Mouse (Mus musculus) hindlimb bud, embryonic 11.5 days (tissue): ENCODE data around the gene Dcaf8.
A peak's percentile ranks its signal among the peaks of the same experiment; 100 is the strongest.
"Not testable (repeated sequence)": the region's sequence is repeated elsewhere in the genome, so short reads cannot be mapped to it uniquely, and the experiment has no call there.

Experiments
- DNase-seq: peaks from one replicate; pipeline ENCODE4 v3.0.0-alpha.2; 2012; ENCODE audit warnings: low read depth, low spot score; ENCODE audit errors: extremely low spot score

Dcaf8 gene

DNA sequence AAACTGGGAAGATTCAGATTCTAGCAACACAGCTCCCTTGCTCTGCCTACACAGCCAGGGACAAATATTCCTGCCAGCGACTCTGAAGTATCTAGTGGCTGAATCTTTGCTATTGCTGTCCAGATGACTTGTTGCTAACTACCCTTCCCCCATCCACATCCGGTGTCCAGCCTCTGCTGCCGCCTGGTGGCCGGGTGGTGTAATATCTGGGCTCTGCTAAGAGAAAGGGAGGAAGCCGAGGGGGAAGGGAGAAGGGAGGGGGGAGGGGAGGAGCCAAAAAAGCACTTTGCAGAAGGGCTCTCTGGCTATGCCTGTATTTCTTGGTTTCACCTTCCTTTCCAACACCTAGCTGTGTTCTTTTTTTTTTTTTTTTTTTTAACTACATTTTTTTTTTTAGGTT, 69.3 kb downstream of the Dcaf8 start:
- DNase-seq: peak; percentile 77

DNA sequence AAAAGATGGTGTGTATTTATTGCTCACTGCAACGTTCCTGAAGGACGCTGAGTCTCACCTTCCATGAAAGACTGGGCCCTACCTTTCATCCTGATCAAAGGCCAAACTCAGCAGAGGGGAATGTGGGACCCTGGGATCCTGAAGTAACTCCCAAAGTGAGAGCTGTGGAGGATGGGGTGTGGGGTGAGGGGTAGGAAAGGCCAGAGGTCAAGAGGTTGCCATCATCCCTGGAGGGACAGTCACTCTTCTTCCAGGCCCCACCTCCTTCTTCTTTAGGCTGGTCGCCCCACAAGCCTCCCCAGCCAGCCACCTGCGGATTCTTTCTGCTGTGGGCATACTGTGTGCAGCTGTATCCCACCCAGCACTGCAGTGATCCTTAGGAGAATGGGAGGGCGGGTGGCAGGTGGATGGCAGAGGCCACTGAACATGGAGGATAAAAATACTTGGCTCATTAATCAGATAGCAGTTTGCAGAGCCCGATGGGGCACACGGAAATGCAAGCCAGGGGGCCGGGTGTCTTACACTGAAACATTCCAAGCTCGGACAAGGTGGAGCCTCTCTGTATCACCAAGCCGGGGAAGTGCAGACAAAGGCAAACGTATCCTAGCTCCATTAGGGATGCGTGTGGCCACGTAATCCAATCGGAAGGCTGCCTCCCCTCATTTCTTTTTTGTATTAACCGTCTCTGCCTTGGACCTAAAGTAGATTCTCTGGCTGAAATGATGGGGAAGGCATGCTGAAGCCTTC, 70.5 kb downstream of the Dcaf8 start:
- DNase-seq: no peak

DNA sequence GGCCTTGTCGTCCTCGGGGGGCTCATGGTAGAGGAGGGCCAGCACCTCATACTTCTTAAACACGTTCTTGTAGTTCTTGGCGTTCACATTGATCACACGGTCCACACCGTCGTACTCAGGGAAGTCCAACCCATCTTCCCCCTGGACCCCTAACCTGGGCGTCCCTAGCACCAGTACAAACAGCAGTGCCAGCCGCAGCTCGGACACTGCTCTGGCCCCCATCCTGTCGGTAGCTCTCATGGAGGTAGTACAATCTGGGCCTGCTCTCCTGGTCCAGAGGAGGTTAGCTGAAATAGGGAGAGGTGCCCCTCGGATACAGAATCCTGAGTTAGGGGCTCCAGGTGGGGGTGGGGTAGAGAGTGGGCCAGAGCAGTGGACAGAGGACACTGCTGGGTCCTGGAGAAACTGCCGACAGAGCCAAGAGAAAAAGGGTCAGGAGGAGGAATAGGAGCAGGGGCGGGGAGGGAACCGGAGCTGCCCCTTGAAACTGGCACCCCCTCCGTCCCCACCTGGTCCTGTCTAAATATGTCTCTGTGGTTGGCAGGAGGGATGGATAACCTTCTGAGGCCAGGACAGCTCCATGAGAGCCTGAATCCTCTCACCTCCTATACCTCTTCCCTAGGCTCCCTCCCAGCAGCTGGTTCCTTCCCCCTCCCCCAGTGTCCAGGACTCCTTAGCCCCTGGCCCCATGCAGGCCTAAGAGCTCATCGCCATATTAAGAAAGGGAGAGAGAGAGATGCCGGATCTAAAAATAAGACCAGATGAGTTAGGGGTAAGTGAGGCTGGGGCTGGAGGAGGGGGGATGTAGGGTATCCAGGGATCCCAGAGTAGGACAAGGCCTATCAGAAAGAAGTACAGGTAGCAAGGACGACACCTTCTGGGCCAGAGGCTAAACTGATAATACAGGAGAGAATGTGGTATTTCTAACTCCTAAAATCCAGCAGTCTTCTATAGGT, 71.8 kb downstream of the Dcaf8 start, which contains the start of gene Casq1:
Casq1 (minus strand) TSS at position 418 of the 956 bp plus-strand sequence.
- DNase-seq: no peak

GRCm38 (mm10) chr1:172220414-172220813, 72.5 kb downstream of the Dcaf8 start:
- DNase-seq: no peak

DNA sequence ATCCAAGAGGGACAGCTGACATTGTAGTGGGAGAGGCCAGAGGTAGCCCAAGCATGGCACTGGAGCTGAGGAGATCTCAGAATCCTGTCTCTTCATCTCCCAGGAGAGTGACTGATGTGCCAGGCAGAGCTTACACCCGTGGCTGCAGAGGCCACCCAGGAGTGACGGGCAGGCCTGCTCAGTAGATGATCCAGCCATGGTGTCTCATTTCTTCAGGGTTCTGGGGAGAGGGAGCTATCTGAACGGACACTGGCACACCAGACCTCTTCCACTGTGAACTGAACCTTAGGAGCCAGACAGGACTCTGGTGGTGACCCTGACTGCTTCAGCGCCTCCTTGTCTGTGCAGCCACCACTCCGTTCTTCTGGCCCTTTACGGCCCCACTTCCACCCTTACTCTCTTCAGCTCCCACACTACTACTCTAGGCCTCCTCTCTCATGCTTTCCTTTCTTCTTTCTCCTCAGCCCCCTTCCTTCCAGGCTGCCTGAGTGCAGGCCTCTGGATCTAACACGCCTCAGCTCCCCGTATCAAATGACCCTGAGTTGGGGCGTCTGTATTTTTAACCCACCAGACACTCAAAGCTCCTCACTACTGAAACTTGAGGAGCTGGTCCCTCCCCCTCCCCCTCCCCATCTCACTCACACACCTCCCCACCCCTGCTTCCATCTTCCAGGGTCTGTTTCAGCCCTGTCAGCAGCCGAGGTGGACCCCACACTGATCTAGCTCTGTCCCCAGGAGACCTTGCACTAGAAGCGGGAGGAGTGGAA, 73.6 kb downstream of the Dcaf8 start:
- DNase-seq: no peak

DNA sequence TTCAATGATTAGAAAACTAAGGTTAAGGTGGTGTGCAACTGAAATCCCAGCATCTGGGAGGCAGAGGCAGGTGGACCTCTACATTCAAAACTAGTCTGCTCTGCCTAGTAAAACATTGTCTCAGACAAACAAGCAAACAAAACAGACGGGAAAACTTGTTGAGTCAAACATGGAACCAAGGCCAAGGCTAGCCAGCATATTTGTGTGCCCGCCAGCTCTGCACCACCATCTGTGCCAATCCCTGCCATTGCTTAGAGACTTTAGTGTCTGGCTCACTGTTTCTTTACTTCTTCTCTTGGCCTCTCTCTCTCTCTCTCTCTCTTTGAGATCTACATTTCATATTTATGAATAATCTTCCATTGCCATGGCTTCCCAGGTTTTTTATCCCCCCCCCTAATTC, 80.3 kb downstream of the Dcaf8 start:
- DNase-seq: no peak

DNA sequence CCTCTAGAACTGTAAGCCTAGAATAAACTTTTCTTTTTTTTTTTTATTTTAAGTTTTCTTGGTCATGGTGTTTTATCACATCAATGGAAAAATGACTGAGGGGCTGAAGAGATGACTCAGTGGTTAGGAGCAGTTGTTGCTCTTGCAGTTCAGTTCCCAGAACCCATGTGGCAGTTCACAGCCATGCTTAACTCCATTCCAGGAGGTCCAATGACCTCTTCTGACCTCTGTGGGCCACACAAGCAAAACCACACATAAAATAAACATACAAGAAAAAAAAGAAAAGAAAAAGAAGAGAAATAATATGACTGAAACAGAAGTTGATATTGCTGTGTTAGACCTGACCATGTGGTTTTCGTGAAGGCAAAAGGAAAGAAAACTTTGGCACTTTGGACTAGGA, 81.3 kb downstream of the Dcaf8 start:
- DNase-seq: no peak

DNA sequence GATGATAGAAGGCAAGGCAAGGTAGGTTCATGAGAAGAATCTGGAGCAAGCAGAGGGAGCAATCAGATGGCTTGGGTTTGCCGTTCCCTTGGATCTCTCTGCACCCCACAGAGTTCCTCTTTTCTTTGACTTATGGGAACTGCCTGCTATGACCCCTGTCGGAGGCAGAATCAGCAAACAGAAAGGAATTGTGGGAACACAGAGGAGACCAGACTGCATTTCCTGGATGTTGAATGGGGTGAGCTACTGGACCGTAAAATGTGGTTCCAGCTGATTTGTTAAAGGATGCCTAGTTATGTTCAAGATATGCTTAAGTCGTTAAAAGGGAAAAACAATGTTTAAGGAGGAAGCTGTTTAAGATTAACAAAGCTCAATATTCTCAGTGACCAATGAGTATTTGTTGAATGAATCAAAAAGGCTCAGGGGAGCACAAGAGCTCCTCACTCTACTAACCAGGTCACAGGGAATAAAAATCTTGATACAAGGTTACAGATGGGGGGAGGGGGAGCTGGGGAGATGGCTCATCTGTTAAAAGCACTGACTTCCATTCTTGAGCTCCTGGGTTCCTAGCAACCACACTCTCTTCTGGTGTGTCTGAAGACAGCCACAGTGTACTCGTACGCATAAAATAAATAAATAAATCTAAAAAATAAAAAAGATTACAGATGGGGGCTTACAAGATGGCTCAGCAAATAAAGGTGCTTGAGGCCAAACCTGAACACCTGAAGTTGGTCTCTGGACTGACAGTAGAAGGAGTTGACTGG, 93.2 kb downstream of the Dcaf8 start:
- DNase-seq: no peak

DNA sequence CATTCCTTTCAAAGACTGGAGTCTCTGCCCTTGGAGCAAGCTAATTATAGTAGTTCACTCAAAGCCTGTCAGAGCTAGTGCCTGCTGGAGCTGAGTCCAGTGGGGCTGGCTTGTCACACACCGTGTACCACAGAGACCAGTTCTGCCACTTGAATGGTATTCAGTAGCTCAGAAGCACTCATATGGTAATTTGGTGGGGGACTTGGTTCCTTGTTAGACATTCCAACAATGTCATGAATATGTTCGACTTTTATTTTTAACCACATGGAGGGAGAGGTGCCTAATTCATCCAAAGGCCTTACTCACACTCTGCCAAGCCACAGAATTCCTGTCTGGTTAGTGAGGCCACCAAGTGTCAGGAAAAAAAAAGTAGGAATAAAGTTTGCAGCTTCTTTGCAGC, 94.5 kb downstream of the Dcaf8 start:
- DNase-seq: no peak

DNA sequence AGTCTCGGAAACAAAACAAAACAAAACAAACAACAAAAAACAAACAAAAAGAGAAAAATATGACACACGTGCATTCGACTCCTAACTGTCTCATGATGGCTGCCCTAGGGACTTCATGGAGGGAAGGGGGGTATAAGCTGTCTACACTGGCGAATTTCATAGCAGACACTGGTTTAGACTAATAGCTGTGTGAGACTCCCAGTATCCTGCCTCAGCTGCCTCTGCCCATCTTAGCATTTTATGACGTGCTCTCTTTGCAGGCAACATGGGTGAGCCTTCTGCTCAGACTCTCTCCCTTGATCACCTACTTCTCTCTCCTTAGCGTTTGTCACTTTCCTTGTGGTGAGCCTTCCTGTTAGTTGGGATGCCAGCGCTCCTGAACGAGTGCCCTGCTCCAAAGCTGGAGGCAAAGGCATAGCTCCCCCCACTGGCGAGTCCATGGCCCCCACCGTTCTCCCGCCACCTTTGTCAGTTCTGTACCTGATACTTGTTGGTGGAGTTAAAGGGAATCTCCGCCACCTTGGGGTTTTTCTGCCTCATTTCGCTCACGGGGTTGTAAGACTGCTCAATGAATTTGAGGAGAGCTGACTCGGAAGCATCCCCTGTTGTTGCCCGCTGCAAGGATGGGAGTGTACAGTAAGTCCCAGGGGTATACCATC, 95.8 kb downstream of the Dcaf8 start:
- no peak for DNase-seq

- not testable (repeated sequence) for DNase-seq
Observed at GRCm38 (mm10) chr1:172244645-172245044, 96.8 kb downstream of the Dcaf8 start.
